Mouse (Mus musculus) spleen, postnatal 4 days (tissue): ENCODE measurements at regions not wholly inside any gene's neighbourhood (a gene's known extent, or its start where the extent isn't known, plus 50 kb on each side); places are given as distances from the start of the nearest gene placed in this dataset.

Source experiments
- DNase-seq, 2 experiments: peaks; one replicate each; pipeline ENCODE4 v3.0.0; 2022; ENCODE audit warnings: low spot score in 2 of 2

DNA sequence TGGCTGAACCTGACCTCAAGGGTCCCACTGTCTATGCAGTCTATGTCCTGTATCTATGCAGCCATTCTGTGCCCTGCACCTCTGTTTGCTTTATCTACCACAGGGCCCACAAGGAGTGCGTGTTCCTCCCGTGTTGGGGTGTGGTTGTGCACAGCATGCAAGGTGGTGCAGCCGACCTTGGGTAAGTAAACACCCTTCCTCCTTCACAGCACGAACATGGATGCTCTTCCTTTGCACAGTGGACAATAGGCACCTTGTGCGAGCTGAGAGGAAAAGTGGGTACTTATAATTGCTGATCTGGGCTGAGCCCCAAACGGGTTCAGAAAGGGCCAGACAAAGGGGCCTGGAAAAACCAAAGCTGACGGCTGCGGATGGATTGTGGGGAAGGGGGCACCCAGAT, 91.3 kb upstream of the 1600014C23Rik start:
- DNase-seq: no peak

DNA sequence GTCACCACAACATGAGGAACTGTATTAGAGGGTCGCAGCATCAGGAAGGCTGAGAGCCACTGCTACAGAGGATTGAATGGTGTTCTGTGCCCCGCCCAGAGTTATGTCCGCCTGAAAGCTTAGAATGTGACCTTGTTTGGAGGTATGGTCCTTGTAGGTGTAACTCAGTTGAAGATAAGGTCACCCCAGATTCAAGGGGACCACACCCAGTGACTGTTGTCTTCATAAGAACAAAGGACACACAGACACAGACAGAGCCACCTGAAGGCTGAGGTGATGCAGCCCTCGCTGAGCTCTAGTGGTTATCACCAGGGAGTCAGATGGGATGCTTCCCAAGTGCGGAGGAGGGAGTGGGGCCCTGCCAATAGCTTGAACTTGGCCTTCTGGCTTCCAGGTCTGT, 89.9 kb upstream of the 1600014C23Rik start:
- DNase-seq: no peak

- no peak for DNase-seq
Measured at GRCm38 (mm10) chr17:45822427-45822826, 88.8 kb upstream of the 1600014C23Rik start.

DNA sequence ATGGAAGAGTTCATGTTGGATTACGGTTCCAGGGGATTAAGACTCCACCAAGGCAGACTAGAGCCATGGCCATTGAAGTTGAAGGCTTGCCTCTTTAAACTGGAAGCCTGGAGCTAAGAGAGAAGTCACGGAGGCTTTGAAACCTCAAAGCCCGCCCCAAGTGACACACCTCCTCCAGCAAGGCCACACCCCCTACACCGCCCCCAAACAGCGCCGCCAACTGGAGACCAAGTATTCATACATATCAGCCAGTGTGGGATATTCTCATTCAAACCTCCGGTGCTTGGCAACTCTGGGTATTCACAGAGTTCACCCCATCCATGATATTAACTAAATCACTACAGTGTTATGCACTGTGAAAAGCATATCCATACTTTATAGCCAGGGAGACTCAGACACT, 87.7 kb upstream of the 1600014C23Rik start:
- DNase-seq: no peak

- no peak for DNase-seq
Measured at GRCm38 (mm10) chr17:45819143-45819542, 85.5 kb upstream of the 1600014C23Rik start.

DNA sequence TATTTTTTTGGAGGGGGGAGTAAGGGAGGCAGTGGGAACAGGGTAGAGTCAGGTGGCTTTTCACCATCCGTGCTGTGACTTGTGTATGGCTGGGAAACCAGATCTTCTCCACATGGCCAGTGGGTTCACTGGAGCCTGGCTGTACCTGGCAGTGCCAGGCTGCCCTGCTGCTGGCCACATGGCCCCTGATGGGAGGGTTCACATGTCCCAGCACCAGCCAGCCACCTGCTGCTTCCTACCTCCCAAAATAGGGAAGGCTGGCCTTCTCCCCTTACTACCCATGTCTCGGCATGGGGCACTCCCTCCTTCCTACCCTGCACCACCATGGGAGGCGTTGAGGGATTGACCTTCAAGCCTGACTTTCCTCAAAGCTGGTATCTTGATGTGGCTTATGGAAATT, 82.9 kb upstream of the 1600014C23Rik start:
- no peak for DNase-seq

- no peak for DNase-seq
Measured at GRCm38 (mm10) chr17:45815833-45816232, 82.2 kb upstream of the 1600014C23Rik start.

DNA sequence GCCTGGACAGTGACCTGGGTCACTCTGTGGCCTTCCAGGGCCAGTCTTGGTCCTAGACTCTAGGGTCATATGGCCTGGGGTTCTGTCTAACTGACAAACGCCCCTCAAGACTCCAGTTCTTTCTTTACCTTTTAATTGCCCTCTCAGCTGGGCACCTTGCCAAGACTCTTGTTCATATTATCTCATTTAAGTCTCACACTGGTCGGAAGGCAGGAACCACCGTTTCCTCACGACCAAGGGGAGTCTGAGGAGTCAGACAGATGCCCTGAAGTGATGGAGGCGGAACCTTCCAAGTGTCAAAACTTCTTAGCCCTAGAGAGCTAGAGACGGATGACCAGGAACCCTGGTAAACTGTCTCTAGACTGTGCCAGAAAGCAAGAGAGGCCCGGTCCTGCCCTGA, 81.7 kb upstream of the 1600014C23Rik start:
- DNase-seq: no peak

DNA sequence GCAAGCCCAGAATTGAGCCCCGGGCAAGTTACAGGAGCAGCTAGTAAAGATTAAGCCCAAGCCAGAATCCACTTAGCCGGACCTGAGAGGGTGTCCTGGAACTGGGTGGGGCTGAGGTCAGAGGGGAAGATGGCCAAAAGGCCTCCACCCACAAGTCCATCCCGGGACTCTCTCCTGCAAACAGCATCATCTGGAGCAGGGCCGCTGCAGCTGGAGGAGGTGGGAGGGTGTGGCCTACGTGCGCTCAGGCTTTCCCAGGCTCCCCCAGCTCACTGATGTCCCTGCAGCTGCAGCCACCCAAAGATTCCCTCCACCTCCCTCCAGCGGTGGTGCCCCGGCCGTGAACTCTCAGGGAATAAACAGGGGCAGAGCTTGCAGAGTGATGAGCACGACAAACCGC, 80.9 kb upstream of the 1600014C23Rik start:
- DNase-seq: no peak

- no peak for DNase-seq
Measured at GRCm38 (mm10) chr17:45813956-45814355, 80.3 kb upstream of the 1600014C23Rik start.

DNA sequence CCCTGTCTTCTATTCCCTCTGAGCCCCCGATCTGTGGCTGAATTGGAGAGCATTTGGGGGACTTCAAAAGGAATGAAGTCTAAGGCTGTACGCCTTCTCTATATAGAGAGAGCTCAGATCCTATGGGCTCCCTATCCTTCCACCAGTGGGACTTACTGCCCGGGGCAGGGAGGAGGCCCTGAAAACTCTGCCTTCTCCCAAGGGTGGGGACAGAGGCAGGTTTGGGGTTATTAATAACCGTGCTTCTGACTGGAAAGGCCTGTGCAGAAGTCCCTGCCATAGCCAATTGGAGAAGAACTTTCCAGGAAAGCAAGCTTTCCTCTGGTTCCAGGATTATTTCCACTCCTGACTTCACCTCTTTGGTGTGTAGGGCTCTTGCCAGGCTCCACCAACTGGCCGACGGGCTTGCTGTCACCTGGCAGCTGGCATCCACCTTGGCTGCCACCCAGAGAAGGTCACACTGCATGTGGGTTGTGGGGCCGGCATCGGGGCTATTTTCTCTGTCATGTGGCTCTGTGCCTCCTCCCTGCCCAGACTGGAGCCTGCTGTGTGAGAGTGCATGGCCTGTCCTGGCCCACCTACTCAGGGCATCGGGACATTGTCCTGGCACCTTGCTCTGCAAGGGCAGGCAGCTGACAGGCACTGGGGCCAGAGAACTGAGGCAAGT, 78.8 kb upstream of the 1600014C23Rik start:
- no peak for DNase-seq

DNA sequence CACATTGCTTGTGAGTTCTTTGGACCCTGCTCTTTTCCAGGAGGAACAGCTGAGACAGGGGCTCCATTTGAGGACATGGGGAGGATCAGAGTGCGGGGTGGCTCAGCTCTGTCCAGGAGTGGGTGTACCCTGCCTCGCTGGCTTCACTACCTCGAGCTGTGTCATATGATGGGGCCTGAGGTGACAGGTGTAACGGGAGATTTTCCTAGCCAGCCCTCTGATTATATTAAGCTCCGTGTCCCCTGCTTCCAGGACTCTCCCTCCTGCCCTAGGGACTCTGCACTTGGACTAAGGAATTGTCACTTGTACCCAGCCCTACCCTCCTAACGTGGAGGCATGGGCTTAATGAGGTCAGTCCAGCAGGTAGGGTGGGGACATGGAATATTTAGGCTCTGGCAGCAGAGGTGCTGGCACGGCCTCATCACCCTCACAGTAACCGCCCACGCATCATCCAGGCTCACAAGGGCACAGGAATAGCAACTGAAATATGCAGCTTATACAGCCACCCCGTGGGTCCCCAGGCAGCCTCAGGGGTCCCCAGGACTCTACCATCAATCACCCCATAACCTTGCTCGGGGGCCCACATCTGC, 78.1 kb upstream of the 1600014C23Rik start:
- DNase-seq: no peak

DNA sequence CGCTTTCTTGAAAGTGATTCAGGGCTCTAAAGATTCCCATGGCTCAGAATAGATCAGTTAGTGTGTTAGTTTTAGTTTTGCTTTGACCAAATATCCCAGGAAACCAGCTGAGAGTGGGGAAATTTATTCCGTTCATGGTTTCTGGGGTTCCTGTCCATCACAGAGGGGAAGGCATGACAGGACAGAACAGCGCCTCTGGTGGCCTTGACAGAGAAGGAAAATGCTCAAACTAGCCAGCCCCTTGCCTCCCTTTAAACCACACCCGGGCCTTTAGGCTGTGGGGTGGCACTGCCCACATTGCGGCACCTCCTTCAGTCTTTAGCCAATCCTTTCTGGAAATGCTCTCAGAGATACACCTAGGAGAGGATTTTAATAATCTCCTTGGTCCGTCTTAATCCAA, 76.1 kb upstream of the 1600014C23Rik start:
- no peak for DNase-seq

- no peak for DNase-seq
Measured at GRCm38 (mm10) chr17:45808374-45808773, 74.7 kb upstream of the 1600014C23Rik start.

- DNase-seq: no peak
Measured at GRCm38 (mm10) chr17:45807452-45807851, 73.8 kb upstream of the 1600014C23Rik start.

- no peak for DNase-seq
Measured at GRCm38 (mm10) chr17:45806831-45807230, 73.2 kb upstream of the 1600014C23Rik start.

DNA sequence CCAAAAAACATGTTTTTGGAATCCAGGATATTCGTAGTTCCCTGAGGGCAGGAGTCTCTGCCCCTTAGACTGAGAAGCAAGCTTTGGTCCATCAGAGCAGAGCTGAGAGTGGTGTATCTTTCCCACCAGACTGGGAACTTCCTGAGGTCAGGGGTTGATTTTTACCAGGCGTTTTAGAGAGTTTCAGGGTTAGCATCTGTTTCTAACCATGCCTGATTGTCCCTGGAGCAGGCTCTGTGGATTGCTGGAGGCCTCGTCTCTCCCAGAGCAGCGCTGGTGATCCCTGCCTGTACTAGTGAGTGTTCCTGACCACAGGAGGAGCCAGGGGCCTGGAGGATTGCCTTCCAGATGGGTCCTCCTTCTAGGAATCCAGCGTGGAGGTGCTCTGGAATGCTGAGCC, 72.8 kb upstream of the 1600014C23Rik start:
- DNase-seq: no peak

DNA sequence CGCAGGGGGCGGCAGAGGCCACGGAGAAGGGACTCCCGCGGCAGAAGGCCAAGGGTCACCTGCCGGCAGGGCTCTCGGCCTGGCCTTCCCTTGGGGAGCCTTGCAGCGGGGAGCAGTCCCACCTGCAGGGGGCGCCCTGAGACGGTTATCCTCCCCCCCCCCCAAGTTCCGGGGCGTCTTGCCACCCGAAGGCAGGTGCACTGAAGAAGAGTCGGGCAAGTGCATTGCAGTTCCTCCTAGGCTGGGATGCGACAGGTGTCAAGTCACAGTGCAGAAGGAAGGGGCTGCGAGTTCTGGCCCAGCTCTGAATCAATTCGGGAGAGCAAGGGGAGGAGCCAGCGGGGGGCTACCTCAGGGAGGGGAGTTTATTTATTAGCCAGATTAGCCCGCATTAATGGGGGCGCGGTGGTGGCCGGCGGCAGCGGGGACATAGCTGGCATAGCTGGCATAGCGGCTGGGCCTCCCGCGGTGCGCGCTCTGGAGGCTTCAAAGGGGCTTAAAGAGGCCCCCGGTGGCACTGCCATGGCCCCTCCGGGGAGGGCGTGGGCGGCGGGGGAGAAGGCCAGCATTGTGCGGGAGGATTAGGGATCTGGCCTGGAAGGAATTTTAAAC, 71.9 kb upstream of the 1600014C23Rik start:
- peak in 1 of 2 experiments; percentile 18 for DNase-seq

DNA sequence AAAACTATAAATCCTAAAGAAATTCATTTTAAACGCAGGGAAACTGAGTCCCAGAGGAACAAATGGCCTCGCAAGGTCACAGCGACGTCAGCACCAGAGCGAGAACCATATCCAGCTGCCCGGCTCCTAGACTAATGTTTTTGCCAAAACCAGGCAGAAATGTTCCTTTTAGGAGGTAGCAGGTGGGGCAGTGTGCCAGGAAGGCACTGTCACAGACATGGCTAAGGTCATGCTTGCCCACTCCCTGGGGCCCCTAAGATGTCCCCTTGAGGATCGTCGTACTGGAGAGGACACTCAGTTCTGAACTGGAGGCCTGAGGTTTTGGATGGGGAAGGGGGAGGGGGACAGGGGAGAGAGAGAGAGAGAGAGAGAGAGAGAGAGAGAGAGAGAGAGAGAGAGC, 69.7 kb upstream of the 1600014C23Rik start:
- DNase-seq: no peak

GRCm38 (mm10) chr17:45802439-45802838, 68.8 kb upstream of the 1600014C23Rik start:
- no peak for DNase-seq

GRCm38 (mm10) chr17:45799725-45800124, 66.1 kb upstream of the 1600014C23Rik start:
- no peak for DNase-seq

- DNase-seq: no peak
Measured at GRCm38 (mm10) chr17:45798996-45799395, 65.4 kb upstream of the 1600014C23Rik start.

GRCm38 (mm10) chr17:45798456-45798855, 64.8 kb upstream of the 1600014C23Rik start:
- DNase-seq: no peak
